Mouse (Mus musculus): ENCODE data around the gene Rcan1.

DNA sequence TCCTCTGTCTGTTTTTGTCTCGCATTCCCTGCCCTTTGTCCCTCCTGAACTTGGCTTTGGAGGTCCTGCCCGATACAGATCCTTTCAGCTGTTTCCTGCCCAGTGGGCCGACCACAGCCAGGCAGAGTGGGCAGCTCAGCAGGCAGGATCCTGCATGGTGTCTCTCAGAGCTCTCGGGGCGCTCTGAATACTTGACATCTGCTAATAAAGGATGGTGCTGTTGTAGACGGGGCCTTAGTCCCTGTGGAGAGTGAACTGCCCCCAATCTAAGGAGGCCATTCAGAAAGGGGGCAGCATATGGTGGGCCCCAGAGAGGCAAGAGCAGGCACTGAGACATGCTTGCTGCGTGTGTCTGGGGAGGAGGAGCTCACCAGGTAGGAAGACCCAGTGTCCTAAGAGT, 57.8 kb downstream of the Rcan1 start:
- no peak for TF ChIP-seq POLR2A (IDR thresholded peaks at IDR 0.05; ENCODE audit: control insufficient read depth, low read depth, low read length)
- no peak for TF ChIP-seq CTCF (IDR thresholded peaks at IDR 0.05; ENCODE audit: control insufficient read depth, insufficient read depth, insufficient replicate concordance, low read depth, low read length)
